Mouse (Mus musculus) layer of hippocampus, adult 2 months (tissue): ENCODE results near the gene Slc2a1. TPM values are rescaled to one million over a fixed set of nuclear protein-coding genes. Genes with fewer than 3 reads are reported as not detected.

Experiments used
- DNase-seq, 2 experiments: peaks; one replicate each; pipeline ENCODE4 v3.0.0; 2022; ENCODE audit warnings: low spot score in 2 of 2
- H3K27ac ChIP-seq: fragments of 200-600 bp; 2 replicates; pipeline ENCODE4 v1.8.1; 2022
- H3K4me3 ChIP-seq: fragments of 200-600 bp; 2 replicates; pipeline ENCODE4 v1.8.1; 2022; ENCODE audit warnings: mild to moderate bottlenecking
- CTCF ChIP-seq: fragments of 200-600 bp; conservative IDR thresholded peaks from 2 replicates; pipeline ENCODE4 v1.8.1; 2022; ENCODE audit warnings: antibody characterized with exemption, mild to moderate bottlenecking, moderate library complexity
- total RNA-seq, 2 experiments: library from RNA; stranded (reverse); gene quantifications; 2 replicates each; pipeline ENCODE4 v1.2.3; 2021

Gene Slc2a1
- total RNA-seq, 2 experiments from 2014 or later, result 94.5 to 96.4 TPM

GRCm38 (mm10) chr4:119142230-119142871 lies 33.8 kb downstream of the Slc2a1 start:
- H3K27ac ChIP-seq, result no peak overlapping the region
- DNase-seq, result peak in 1 of 2 experiments; percentile 50
- H3K4me3 ChIP-seq, result no peak overlapping the region
- TF ChIP-seq CTCF, result peak; percentile 72

GRCm38 (mm10) chr4:119146816-119147215 lies 38.3 kb downstream of the Slc2a1 start:
- DNase-seq, result no peak
- no peak for TF ChIP-seq CTCF

GRCm38 (mm10) chr4:119147347-119147746 lies 38.8 kb downstream of the Slc2a1 start:
- DNase-seq, result no peak
- TF ChIP-seq CTCF, result no peak
- no peak overlapping the region for H3K4me3 ChIP-seq
- H3K27ac ChIP-seq, result no peak overlapping the region

More at GRCm38 (mm10) chr4:119146816-119147215, 38.3 kb downstream of the Slc2a1 start:
- Histone ChIP-seq H3K27ac (no peak overlapping the region), H3K4me3 (no peak overlapping the region)

GRCm38 (mm10) chr4:119148741-119149140 lies 40.2 kb downstream of the Slc2a1 start:
- H3K4me3 ChIP-seq, result no peak overlapping the region
- TF ChIP-seq CTCF, result no peak
- no peak for DNase-seq
- no peak overlapping the region for H3K27ac ChIP-seq

- TF ChIP-seq CTCF, result peak; percentile 78
- DNase-seq, result peak in 1 of 2 experiments; percentile 71
Observed at GRCm38 (mm10) chr4:119157186-119157585, 48.7 kb downstream of the Slc2a1 start.

GRCm38 (mm10) chr4:119157891-119158290 lies 49.4 kb downstream of the Slc2a1 start:
- DNase-seq, result no peak
- Histone ChIP-seq H3K27ac (no peak overlapping the region), H3K4me3 (no peak overlapping the region)
- no peak for TF ChIP-seq CTCF

More at GRCm38 (mm10) chr4:119157186-119157585, 48.7 kb downstream of the Slc2a1 start:
- H3K4me3 ChIP-seq, result no peak overlapping the region
- no peak overlapping the region for H3K27ac ChIP-seq

- TF ChIP-seq CTCF, result no peak
- DNase-seq, result no peak
- no peak overlapping the region for H3K27ac ChIP-seq
- H3K4me3 ChIP-seq, result no peak overlapping the region
Observed at GRCm38 (mm10) chr4:119161358-119161757, 52.8 kb downstream of the Slc2a1 start.

- no peak overlapping the region for H3K4me3 ChIP-seq
- no peak for DNase-seq
- no peak overlapping the region for H3K27ac ChIP-seq
- peak; percentile 33 for TF ChIP-seq CTCF
Observed at GRCm38 (mm10) chr4:119162990-119163389, 54.5 kb downstream of the Slc2a1 start.

GRCm38 (mm10) chr4:119165916-119166315 lies 57.4 kb downstream of the Slc2a1 start:
- no peak for TF ChIP-seq CTCF
- no peak for DNase-seq
- H3K27ac ChIP-seq, result no peak overlapping the region
- no peak overlapping the region for H3K4me3 ChIP-seq

- Histone ChIP-seq H3K4me3 (no peak overlapping the region), H3K27ac (no peak overlapping the region)
- TF ChIP-seq CTCF, result no peak
- DNase-seq, result no peak
Observed at GRCm38 (mm10) chr4:119167068-119167467, 58.6 kb downstream of the Slc2a1 start.

- Histone ChIP-seq H3K27ac (no peak overlapping the region), H3K4me3 (no peak overlapping the region)
- peak; percentile 94 for TF ChIP-seq CTCF
- DNase-seq, result peak; percentile 81 to 90
Observed at GRCm38 (mm10) chr4:119167663-119168062, 59.2 kb downstream of the Slc2a1 start.

GRCm38 (mm10) chr4:119172919-119173650 lies 64.6 kb downstream of the Slc2a1 start:
- no peak for TF ChIP-seq CTCF
- DNase-seq, result no peak
- Histone ChIP-seq H3K4me3 (peak overlapping the region; percentile 88), H3K27ac (peak overlapping the region; percentile 96)

- Histone ChIP-seq H3K4me3 (peak within 1 kb of the TSS; percentile 88), H3K27ac (peak within 1 kb of the TSS; percentile 96)
- TF ChIP-seq CTCF, result no peak
- DNase-seq, result peak; percentile 93 to 98
Observed at GRCm38 (mm10) chr4:119173851-119174453, 65.4 kb downstream of the Slc2a1 start, which contains the start of gene Zfp691. Gene Zfp691 (minus strand): TSS chr4:119174195.
